Mouse (Mus musculus) ES-E14 (cell line): Measurements from ENCODE around the gene Ccdc58. TPM values are rescaled to one million over a fixed set of nuclear protein-coding genes. Genes with fewer than 3 reads are reported as not detected.

Experiments
- DNase-seq: peaks from one replicate; pipeline ENCODE4 v3.0.0-alpha.2; 2013; ENCODE audit warnings: low read depth, low spot score
- H3K27ac ChIP-seq: 2 replicates; pipeline ENCODE4 v1.5.1; 2012; ENCODE audit warnings: low read depth, mild to moderate bottlenecking, low read length, moderate library complexity, mixed read lengths; ENCODE audit not compliant: poor library complexity, insufficient read depth, severe bottlenecking
- H3K36me3 ChIP-seq: 2 replicates; pipeline ENCODE4 v1.6.1; 2012; ENCODE audit warnings: mild to moderate bottlenecking, low read length, moderate library complexity, mixed read lengths; ENCODE audit not compliant: control insufficient read depth, poor library complexity, insufficient read depth, severe bottlenecking
- H3K4me1 ChIP-seq, 2 experiments: fragments of 150-350 bp in 1 of 2; sonication (generic) in 1 of 2; 2 replicates each; pipeline ENCODE4 v1.6.1; 2012; ENCODE audit warnings: low read length in 2 of 2, mild to moderate bottlenecking in 1 of 2, mixed read lengths in 1 of 2; ENCODE audit not compliant: control insufficient read depth in 2 of 2, insufficient read depth in 2 of 2, poor library complexity in 1 of 2
- H3K4me3 ChIP-seq, 2 experiments: fragments of 150-350 bp in 1 of 2; sonication (generic) in 1 of 2; 2 replicates each; pipeline ENCODE4 v1.5.1; 2012; ENCODE audit warnings: low read length in 2 of 2, low read depth in 1 of 2, mild to moderate bottlenecking in 1 of 2, mixed read lengths in 1 of 2; ENCODE audit not compliant: insufficient read depth in 1 of 2, poor library complexity in 1 of 2, severe bottlenecking in 1 of 2
- H3K9ac ChIP-seq: 2 replicates; pipeline ENCODE4 v1.6.1; 2012; ENCODE audit warnings: low read depth, mild to moderate bottlenecking, low read length, mixed read lengths; ENCODE audit not compliant: poor library complexity, insufficient read depth, severe bottlenecking
- H3K9me3 ChIP-seq: fragments of 150-350 bp; sonication (generic); 2 replicates; pipeline ENCODE4 v1.6.1; 2012; ENCODE audit warnings: low read depth, mild to moderate bottlenecking, low read length; ENCODE audit not compliant: control insufficient read depth, insufficient read depth
- CHD2 ChIP-seq: IDR thresholded peaks from 2 replicates; pipeline ENCODE4 v1.6.1; 2014; ENCODE audit warnings: mild to moderate bottlenecking, low read depth, low read length, inconsistent platforms
- HCFC1 ChIP-seq: IDR thresholded peaks from 2 replicates; pipeline ENCODE4 v1.6.1; 2012; ENCODE audit warnings: low read length, inconsistent platforms, borderline replicate concordance; ENCODE audit not compliant: insufficient read depth
- MAFK ChIP-seq: IDR thresholded peaks from 2 replicates; pipeline ENCODE4 v1.6.1; 2014; ENCODE audit warnings: mild to moderate bottlenecking, low read depth, low read length, inconsistent platforms; ENCODE audit not compliant: insufficient read depth
- ZC3H11A ChIP-seq: IDR thresholded peaks from 2 replicates; pipeline ENCODE4 v1.6.1; 2012; ENCODE audit warnings: low read depth, mild to moderate bottlenecking, inconsistent platforms, low read length, borderline replicate concordance
- ZNF384 ChIP-seq: IDR thresholded peaks from 2 replicates; pipeline ENCODE4 v1.6.1; 2012; ENCODE audit warnings: low read depth, low read length, inconsistent platforms
- in situ Hi-C, 2 experiments: fragments of 600-800 bp; cut with MboI; formaldehyde crosslinking; loops; one replicate each; pipeline ENCODE4 v1.15.1; 2025; ENCODE audit warnings: low sequenced_read_pairs in 2 of 2, inconsistent platforms in 1 of 2; ENCODE audit not compliant: unreplicated experiment in 2 of 2
- total RNA-seq: library from RNA; depleted of rRNA; stranded (reverse); fragments of 300-350 nt; gene quantifications from 2 replicates; pipeline ENCODE4 v1.2.3, GENCODE M21; 2012

Gene Ccdc58
- total RNA-seq, 1 experiment: 185 TPM

- Histone ChIP-seq H3K36me3 (peaks cover 17% of the 10 kb centered on the region; the same call in 1 of the 2 replicates), H3K4me3 (no peak overlapping the region), H3K9ac (no peak overlapping the region), H3K27ac (no peak overlapping the region), H3K9me3 (no peaks in the 10 kb centered on the region), H3K4me1 (peaks cover 0 to 2% of the 10 kb centered on the region in 2 experiments; a peak in 1 of 4 replicates)
- in situ Hi-C loops: no loop called here
- DNase-seq: no peak
- no peak for TF ChIP-seq CHD2
- no peak for TF ChIP-seq ZC3H11A
- TF ChIP-seq MAFK: no peak
- TF ChIP-seq HCFC1: no peak
Observed at GRCm38 (mm10) chr16:36043073-36043472, 28.4 kb upstream of the Ccdc58 start.

DNA sequence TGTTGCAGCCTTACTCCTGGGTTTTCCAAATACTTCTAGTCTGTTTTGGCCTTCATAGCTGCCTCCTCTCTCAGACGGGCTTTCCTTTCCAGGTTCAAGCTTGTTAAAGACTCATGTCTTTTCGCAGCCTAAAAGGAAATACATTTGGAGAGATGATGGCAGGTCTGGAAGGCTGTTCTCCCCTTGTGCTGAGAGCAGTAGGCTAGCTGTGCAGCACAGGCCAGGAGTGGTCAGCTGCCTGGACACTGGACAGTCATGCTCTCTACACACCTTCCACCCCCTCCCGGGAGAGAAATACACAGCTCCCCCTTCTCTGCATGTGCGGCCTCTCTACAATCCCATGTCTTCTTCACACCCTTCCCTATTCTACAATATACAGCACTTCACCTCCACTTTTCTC, 27.5 kb upstream of the Ccdc58 start:
- H3K9ac ChIP-seq: no peak overlapping the region
- DNase-seq: no peak
- in situ Hi-C loops: no loop called here
- TF ChIP-seq HCFC1 (no peak), ZNF384 (no peak), CHD2 (no peak), ZC3H11A (no peak), MAFK (no peak)
- no peak overlapping the region for H3K27ac ChIP-seq
- no peaks in the 10 kb centered on the region for H3K9me3 ChIP-seq
- H3K4me1 ChIP-seq: peaks cover 0 to 2% of the 10 kb centered on the region in 2 experiments; a peak in 1 of 4 replicates
- no peak overlapping the region for H3K4me3 ChIP-seq
- peaks cover 20% of the 10 kb centered on the region for H3K36me3 ChIP-seq

GRCm38 (mm10) chr16:36047538-36047937, 23.9 kb upstream of the Ccdc58 start:
- Histone ChIP-seq H3K4me3 (no peak overlapping the region), H3K36me3 (peaks cover 40% of the 10 kb centered on the region), H3K4me1 (no peaks in the 10 kb centered on the region), H3K9me3 (no peaks in the 10 kb centered on the region), H3K9ac (no peak overlapping the region), H3K27ac (no peak overlapping the region)
- no peak for DNase-seq
- in situ Hi-C loops: no loop called here
- no peak for TF ChIP-seq HCFC1
- TF ChIP-seq ZC3H11A: no peak
- TF ChIP-seq MAFK: no peak
- no peak for TF ChIP-seq CHD2
- TF ChIP-seq ZNF384: no peak

DNA sequence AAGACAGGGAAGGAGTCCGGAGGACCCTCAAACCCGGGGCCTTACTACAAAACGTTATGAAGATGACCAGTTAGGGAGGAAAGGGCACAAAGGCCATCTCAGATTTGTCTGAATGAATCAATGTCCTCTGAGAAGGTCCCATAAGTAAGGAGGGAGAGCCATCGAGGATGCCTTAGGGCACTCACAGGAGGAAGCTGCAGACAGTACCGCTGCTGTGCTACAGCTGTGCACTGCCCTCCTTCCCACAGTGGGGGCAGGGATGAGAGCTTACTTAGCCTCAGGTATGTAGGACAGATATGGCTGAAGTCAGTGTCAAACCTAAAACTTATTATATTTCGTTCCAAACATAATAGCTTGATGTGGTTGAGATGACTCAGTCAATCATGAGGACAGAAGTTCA, 20.0 kb upstream of the Ccdc58 start:
- in situ Hi-C loops: no loop called here
- DNase-seq: no peak
- Histone ChIP-seq H3K27ac (no peak overlapping the region), H3K4me3 (no peak overlapping the region), H3K36me3 (peaks cover 33% of the 10 kb centered on the region), H3K4me1 (no peaks in the 10 kb centered on the region), H3K9me3 (no peaks in the 10 kb centered on the region), H3K9ac (no peak overlapping the region)
- TF ChIP-seq ZC3H11A: no peak
- TF ChIP-seq HCFC1: no peak
- TF ChIP-seq ZNF384: no peak
- TF ChIP-seq CHD2: no peak
- no peak for TF ChIP-seq MAFK

DNA sequence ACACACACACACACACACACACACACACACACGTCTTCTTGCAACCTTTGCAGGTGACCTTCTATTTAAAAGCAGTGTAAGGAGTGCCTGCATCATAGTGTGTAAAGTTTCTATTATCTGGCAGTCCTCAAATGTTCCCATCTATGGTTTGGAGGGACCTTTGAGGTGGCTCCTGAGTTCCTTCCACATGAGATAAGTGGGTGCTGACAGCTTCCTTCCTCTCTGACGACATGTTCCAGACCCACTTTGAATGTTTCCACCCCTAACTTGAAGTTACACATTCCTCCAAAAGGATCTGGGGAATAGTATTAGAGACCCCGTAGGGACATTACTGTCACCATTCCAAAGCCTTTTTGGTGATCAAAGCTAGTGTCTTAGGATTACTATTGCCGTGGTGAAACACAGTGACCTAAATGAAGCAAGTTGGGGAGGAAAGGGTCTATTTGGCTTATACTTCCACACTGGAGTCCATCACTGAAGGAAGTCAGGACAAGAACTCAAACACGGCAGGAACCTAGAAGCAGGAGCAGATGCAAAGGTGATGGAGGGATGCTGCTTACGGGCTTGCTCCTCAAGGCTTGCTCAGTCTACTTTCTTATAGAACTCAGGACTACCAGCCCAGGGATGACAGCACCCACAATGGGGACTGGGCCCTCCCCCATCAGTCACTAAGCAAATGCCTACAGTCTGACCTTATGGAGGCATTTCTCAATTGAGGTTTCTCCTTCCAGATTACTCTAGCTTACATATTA, 17.8 kb upstream of the Ccdc58 start:
- TF ChIP-seq ZNF384: no peak
- TF ChIP-seq ZC3H11A: no peak
- no peak for TF ChIP-seq CHD2
- TF ChIP-seq HCFC1: no peak
- TF ChIP-seq MAFK: no peak
- no peak for DNase-seq
- H3K4me3 ChIP-seq: no peak overlapping the region
- H3K9ac ChIP-seq: no peak overlapping the region
- H3K9me3 ChIP-seq: no peaks in the 10 kb centered on the region
- no peak overlapping the region for H3K27ac ChIP-seq
- H3K36me3 ChIP-seq: peaks cover 29% of the 10 kb centered on the region
- H3K4me1 ChIP-seq: no peaks in the 10 kb centered on the region
- in situ Hi-C loops: no loop called here
